Mouse (Mus musculus): Measurements from ENCODE around the gene Itih3. TPM values are rescaled to one million over a fixed set of nuclear protein-coding genes. Genes with fewer than 3 reads are reported as not detected.

Itih3 gene
- total and polyA plus RNA-seq, 3 experiments: not detected

- DNase-seq (ENCODE audit: extremely low read depth): no peak
- H3K27ac ChIP-seq (ENCODE audit: insufficient read depth, low read depth): no peak overlapping the region
- H3K9ac ChIP-seq (ENCODE audit: insufficient read depth, low read depth): no peak overlapping the region
- no peaks in the 10 kb centered on the region for H3K79me2 ChIP-seq (replicated peaks; ENCODE audit: control insufficient read depth, extremely low read depth, insufficient read depth, poor library complexity, severe bottlenecking)
- H3K4me1 ChIP-seq (ENCODE audit: control insufficient read depth in 1 of 2, insufficient read depth in 2 of 2): peaks cover 0 to 3% of the 10 kb centered on the region in 2 experiments; a peak in 2 of 4 replicates
- peaks cover 30 to 82% of the 10 kb centered on the region in 2 experiments for H3K36me3 ChIP-seq (replicated peaks in 1 of 2; ENCODE audit: control insufficient read depth in 1 of 2, insufficient read depth in 1 of 2, low read length in 1 of 2)
- no peaks in the 10 kb centered on the region for H3K27me3 ChIP-seq (replicated peaks)
- H3K4me3 ChIP-seq (replicated peaks in 1 of 3; ENCODE audit: low read depth in 2 of 3, low read length in 2 of 3, poor library complexity in 1 of 3): no peak overlapping the region
- no peaks in the 10 kb centered on the region for H3K9me3 ChIP-seq (replicated peaks; ENCODE audit: low read length)
- TF ChIP-seq E2F4 (IDR thresholded peaks at IDR 0.05; ENCODE audit: insufficient replicate concordance, low read depth, low read length) (no peak), POLR2A (IDR thresholded peaks at IDR 0.05; ENCODE audit: low read depth, low read length) (no peak), JUN (IDR thresholded peaks at IDR 0.05; ENCODE audit: insufficient read depth, low read depth, low read length) (no peak), MAX (IDR thresholded peaks at IDR 0.05; ENCODE audit: low read length) (no peak), ZNF384 (IDR thresholded peaks at IDR 0.05; ENCODE audit: low read depth, low read length) (no peak), MEF2A (IDR thresholded peaks at IDR 0.05; ENCODE audit: borderline replicate concordance, low read depth, low read length) (no peak), MYC (IDR thresholded peaks at IDR 0.05; ENCODE audit: low read depth, low read length) (no peak), JUND (conservative IDR thresholded peaks at IDR 0.05; ENCODE audit: low read depth, low read length) (no peak), MAFK (IDR thresholded peaks at IDR 0.05; ENCODE audit: insufficient replicate concordance, low read length) (no peak), MAZ (IDR thresholded peaks at IDR 0.05; ENCODE audit: low read depth, low read length) (no peak), ZMIZ1 (IDR thresholded peaks at IDR 0.05; ENCODE audit: low read depth, low read length) (no peak), ZC3H11A (IDR thresholded peaks at IDR 0.05; ENCODE audit: low read depth, low read length) (no peak), KAT2A (IDR thresholded peaks at IDR 0.05; ENCODE audit: insufficient replicate concordance, low read length) (no peak), GABPA (IDR thresholded peaks at IDR 0.05; ENCODE audit: insufficient replicate concordance, low read depth, low read length) (no peak), HCFC1 (IDR thresholded peaks at IDR 0.05; ENCODE audit: low read depth, low read length) (no peak), CTCF (conservative IDR thresholded peaks at IDR 0.05 in 1 of 2, IDR thresholded peaks at IDR 0.05 in 1 of 2; ENCODE audit: low read depth in 2 of 2, low read length in 2 of 2) (no peak), NRF1 (IDR thresholded peaks at IDR 0.05; ENCODE audit: low read depth, low read length) (no peak), IRF4 (IDR thresholded peaks at IDR 0.05; ENCODE audit: low read depth, low read length) (no peak), BHLHE40 (IDR thresholded peaks at IDR 0.05; ENCODE audit: low read depth, low read length) (no peak)
- H3K4me2 ChIP-seq (ENCODE audit: insufficient read depth, low read depth, poor library complexity, severe bottlenecking): no peak overlapping the region
- in situ Hi-C loops (cut with MboI; ENCODE audit: low pct_ligation_motif_present, low pct_unique_long_range_greater_than_20kb, low sequenced_read_pairs) (no loop called here), dilution Hi-C loops (cut with MboI; ENCODE audit: extremely low pct_ligation_motif_present, extremely low pct_unique_long_range_greater_than_20kb, low sequenced_read_pairs) (no loop called here)
Observed at GRCm38 (mm10) chr14:30877827-30878226, 45.7 kb downstream of the Itih3 start.

- Histone ChIP-seq H3K4me1 (ENCODE audit: control insufficient read depth in 1 of 2, insufficient read depth in 2 of 2) (peaks cover 0 to 3% of the 10 kb centered on the region in 2 experiments; a peak in 2 of 4 replicates), H3K9me3 (replicated peaks; ENCODE audit: low read length) (no peaks in the 10 kb centered on the region), H3K36me3 (replicated peaks in 1 of 2; ENCODE audit: control insufficient read depth in 1 of 2, insufficient read depth in 1 of 2, low read length in 1 of 2) (peaks cover 34 to 88% of the 10 kb centered on the region in 2 experiments), H3K4me2 (ENCODE audit: insufficient read depth, low read depth, poor library complexity, severe bottlenecking) (no peak overlapping the region), H3K4me3 (replicated peaks in 1 of 3; ENCODE audit: low read depth in 2 of 3, low read length in 2 of 3, poor library complexity in 1 of 3) (no peak overlapping the region), H3K79me2 (replicated peaks; ENCODE audit: control insufficient read depth, extremely low read depth, insufficient read depth, poor library complexity, severe bottlenecking) (no peaks in the 10 kb centered on the region), H3K9ac (ENCODE audit: insufficient read depth, low read depth) (no peak overlapping the region), H3K27ac (ENCODE audit: insufficient read depth, low read depth) (no peak overlapping the region), H3K27me3 (replicated peaks) (no peaks in the 10 kb centered on the region)
- no peak for DNase-seq (ENCODE audit: extremely low read depth)
- no peak for TF ChIP-seq JUND (conservative IDR thresholded peaks at IDR 0.05; ENCODE audit: low read depth, low read length)
- TF ChIP-seq TCF12 (IDR thresholded peaks at IDR 0.05; ENCODE audit: low read depth, low read length): no peak
- TF ChIP-seq CHD2 (IDR thresholded peaks at IDR 0.05; ENCODE audit: low read length): no peak
- no peak for TF ChIP-seq ZMIZ1 (IDR thresholded peaks at IDR 0.05; ENCODE audit: low read depth, low read length)
- TF ChIP-seq BHLHE40 (IDR thresholded peaks at IDR 0.05; ENCODE audit: low read depth, low read length): no peak
- no peak for TF ChIP-seq UBTF (IDR thresholded peaks at IDR 0.05; ENCODE audit: low read depth, low read length)
- no peak for TF ChIP-seq USF1 (IDR thresholded peaks at IDR 0.05; ENCODE audit: low read depth, low read length)
- no peak for TF ChIP-seq MAX (IDR thresholded peaks at IDR 0.05; ENCODE audit: low read length)
- TF ChIP-seq CTCF (conservative IDR thresholded peaks at IDR 0.05 in 1 of 2, IDR thresholded peaks at IDR 0.05 in 1 of 2; ENCODE audit: low read depth in 2 of 2, low read length in 2 of 2): no peak
- no peak for TF ChIP-seq MAZ (IDR thresholded peaks at IDR 0.05; ENCODE audit: low read depth, low read length)
- TF ChIP-seq ZNF384 (IDR thresholded peaks at IDR 0.05; ENCODE audit: low read depth, low read length): no peak
- TF ChIP-seq TBP (conservative IDR thresholded peaks at IDR 0.05; ENCODE audit: low read depth, low read length): no peak
- no peak for TF ChIP-seq MXI1 (IDR thresholded peaks at IDR 0.05; ENCODE audit: low read depth, low read length)
- no peak for TF ChIP-seq MEF2A (IDR thresholded peaks at IDR 0.05; ENCODE audit: borderline replicate concordance, low read depth, low read length)
- TF ChIP-seq MYC (IDR thresholded peaks at IDR 0.05; ENCODE audit: low read depth, low read length): no peak
- no peak for TF ChIP-seq E2F4 (IDR thresholded peaks at IDR 0.05; ENCODE audit: insufficient replicate concordance, low read depth, low read length)
- dilution Hi-C loops (cut with MboI; ENCODE audit: extremely low pct_ligation_motif_present, extremely low pct_unique_long_range_greater_than_20kb, low sequenced_read_pairs) (no loop called here), in situ Hi-C loops (cut with MboI; ENCODE audit: low pct_ligation_motif_present, low pct_unique_long_range_greater_than_20kb, low sequenced_read_pairs) (no loop called here)
Observed at GRCm38 (mm10) chr14:30876451-30876850, 47.1 kb downstream of the Itih3 start.
